Mouse (Mus musculus) v-Abl transformed pro-B cells (cell line): Measurements from ENCODE around the gene Ece2.

ENCODE experiments used
- in situ Hi-C, 2 experiments: fragments of 400-800 bp; cut with MboI; formaldehyde crosslinking; loops; one replicate each; pipeline ENCODE4 v1.15.1; 2025; ENCODE audit not compliant: unreplicated experiment in 2 of 2

Gene Ece2

DNA sequence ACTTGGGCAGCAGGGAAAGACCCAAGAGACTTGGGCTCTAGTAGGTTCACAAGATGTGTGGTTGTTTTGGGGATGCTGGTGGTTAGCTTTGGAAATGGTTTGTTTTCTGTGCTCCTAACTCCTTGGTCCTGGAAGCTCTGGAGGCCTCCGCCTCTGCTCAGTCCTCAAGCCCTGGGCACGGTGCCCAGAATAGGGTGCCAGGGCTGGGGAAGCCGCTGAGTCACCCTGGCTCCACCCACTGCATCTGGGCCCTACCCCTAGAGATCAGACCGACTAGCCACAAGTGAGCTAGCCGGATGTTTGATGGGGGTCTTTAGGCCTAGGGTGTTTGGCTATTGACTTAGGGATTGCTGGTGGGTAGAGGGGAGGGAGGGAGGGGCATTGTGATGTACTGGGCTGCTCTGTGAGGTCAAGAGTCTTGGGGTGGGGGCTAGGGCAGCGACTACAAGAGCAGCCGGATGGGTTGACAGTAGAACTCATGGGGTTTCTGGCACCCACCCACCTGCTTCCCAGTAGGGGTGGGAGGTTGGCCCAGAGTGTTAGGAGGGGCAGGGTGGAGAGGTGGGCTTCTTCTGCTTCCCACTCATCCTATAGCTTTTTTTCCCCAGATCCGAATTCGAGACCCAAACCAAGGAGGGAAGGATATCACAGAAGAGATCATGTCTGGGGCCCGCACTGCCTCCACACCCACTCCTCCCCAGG lies 48.5 kb downstream of the Ece2 start:
- in situ Hi-C loops, result no loop called here

DNA sequence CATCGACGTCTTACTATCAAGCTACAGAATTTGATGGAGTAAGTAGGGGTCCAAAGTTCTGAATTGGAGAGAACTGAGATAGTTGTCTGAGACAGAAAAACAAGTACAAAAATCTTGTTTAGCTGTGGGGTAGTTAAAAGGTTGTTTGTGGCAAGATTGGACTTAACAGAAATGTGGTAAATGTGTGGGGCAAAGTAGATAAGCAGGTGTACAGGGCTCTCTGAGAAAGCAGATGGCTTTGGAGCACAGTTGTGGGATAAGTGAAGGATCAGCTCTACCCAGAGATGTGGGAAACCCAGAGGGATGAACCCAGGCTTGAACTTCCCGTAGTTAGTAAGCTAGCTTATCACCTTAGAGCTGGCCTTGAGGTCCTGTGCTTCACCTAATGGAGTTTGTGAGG lies 61.1 kb downstream of the Ece2 start:
- in situ Hi-C loops, result no loop called here

DNA sequence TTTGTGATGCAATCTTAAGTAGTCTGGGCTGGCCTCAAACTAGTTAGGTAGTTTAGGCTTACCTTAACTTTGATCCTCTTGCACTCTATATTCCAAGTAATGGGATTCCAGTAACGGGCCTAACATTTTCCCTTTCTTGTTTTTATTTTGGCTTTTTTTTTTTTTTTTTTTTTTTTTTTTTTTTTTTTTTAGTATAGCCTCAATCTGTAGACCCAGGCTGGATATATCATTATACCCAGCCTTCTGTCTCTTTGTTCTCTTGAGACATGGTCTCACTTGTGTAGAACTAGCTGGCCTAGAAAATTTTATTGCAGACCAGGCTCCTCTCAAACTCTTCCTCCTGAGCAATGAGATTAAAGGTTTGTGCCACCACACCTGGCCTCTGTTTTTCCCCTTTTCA lies 62.0 kb downstream of the Ece2 start:
- in situ Hi-C loops, result no loop called here

DNA sequence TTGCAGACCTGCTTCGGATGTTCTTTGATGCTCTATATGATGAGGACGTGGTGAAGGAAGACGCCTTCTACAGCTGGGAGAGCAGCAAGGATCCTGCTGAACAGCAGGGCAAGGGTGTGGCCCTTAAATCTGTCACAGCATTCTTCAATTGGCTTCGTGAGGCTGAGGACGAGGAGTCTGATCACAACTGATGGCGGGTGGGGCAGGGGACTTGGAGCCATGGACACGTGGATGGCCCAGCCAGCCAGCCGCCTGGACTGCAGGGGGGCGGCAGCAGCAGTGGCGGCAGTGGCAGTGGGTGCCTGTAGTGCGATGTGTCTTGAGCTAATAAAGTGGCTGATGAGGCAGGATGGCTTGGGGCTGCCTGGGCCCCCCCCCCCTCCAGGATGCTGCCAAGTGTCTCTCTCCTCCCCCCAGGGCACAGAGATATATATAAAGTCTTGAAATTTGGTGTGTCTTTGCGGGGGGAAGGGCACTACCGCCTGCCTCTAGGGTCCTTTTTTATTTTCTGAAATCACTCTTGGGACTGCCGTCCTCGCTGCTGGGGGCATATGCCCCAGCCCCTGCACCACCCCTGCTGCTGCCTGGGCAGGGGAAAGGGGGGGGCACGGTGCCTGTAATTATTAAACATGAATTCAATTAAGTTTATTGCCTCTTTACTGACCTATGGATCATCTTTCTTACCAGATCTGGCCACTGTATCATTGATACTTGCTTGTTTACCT lies 62.8 kb downstream of the Ece2 start:
- in situ Hi-C loops, result no loop called here

DNA sequence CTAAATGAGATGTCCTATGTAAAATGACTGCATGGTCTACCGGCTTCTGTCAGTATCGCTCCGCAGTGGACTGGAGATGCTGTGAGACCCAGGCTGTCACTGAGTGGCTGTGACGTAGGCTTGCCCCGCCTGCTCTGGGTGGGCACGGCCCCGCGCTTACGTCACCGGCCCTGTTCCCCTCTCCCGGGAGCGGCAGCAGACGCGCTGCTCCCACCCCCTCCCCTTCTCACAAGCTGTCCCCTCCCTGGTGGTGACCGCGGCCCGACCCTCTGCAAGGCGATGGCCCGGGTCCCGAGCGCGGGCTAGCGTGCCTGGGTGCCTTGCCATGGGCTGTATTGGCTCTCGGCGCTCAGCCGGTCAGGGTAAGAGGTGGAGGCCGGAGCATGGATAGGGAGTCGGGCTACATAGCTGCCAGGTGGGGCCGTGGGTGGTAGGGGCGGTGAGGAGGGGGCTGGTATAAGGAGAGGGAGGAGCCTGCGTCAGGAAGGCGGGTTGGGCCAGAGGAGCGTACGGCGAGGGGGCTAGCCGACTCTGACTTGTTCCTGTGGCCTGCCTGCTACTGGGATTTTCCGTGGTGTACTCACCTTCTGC lies 63.6 kb downstream of the Ece2 start, which contains the start of gene Fam131a:
Gene Fam131a, plus strand, starts transcription at position 131 of the 591 bp plus-strand sequence.
- in situ Hi-C loops, result no loop called here

DNA sequence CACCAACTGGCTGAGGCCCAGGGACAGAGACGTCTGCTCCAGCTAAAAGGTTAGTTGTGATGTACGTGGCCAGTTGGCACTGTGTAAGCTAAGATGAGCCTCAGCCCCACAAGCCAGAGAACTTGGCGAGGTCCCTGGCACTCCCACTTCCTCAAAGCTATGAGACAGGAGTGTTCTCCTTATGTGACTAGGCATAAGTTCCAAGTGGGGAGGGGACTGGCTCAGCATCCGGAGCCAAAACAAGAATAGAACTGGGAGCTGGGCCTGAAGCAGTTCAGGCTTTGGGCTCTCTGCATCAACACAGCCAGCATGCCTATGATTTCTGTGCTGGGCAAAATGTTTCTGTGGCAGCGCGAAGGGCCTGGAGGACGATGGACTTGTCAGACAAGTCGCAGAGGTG lies 65.2 kb downstream of the Ece2 start:
- in situ Hi-C loops, result no loop called here

DNA sequence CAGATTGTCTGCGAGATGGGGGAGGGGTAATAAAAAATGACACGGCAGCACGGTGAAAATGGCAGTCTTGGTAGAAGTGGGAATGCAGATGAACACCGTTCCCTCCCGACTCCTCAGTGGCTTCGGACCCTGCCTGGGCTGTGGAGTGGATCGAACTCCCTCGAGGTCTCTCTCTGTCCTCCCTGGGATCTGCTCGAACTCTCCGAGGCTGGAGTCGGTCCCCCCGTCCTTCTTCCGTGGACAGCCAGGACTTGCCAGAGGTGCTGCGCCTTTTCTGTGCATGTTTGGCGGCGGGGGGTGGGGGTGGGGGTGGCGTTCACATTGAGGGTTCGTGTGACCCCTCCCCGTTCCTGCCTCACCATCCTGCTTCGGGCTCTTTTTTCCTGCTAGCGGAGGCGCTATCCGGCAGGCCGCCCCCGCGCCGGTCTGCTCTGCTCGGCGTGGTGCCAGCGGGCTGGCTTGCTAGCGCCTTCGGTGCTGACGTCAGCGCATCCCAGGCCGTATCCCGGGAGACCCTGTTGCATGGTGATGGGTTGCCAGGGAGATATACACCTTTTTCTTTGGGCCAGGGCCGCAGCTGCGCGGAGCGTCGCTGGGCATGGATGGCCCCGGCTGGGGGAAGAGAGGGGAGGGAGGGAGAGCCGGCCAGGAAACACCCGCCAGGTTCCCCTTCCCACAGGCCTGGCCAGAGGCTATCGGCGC lies 66.1 kb downstream of the Ece2 start:
- in situ Hi-C loops, result no loop called here
